Mouse (Mus musculus) limb, embryonic 11.5 days (tissue): Measurements from ENCODE around the gene Cmtr2. TPM values are rescaled to one million over a fixed set of nuclear protein-coding genes. Genes with fewer than 3 reads are reported as not detected.

Source experiments
- ATAC-seq: fragments of 200-750 bp; cut with Nextera tagmentation; 2 replicates; pipeline ENCODE4 v1.8.0; 2017; ENCODE audit warnings: low read depth; ENCODE audit not compliant: insufficient number of reproducible peaks, low FRiP score, low TSS enrichment
- DNase-seq: peaks from one replicate; pipeline ENCODE4 v3.0.0-alpha.2; 2015; ENCODE audit warnings: low spot score
- H3K27ac ChIP-seq: fragments of 300-500 bp; sonication (generic); replicated peaks from 2 replicates; pipeline ENCODE4 v1.5.1; 2014; ENCODE audit warnings: low read depth, mild to moderate bottlenecking, low read length
- H3K27me3 ChIP-seq: fragments of 300-500 bp; sonication (generic); 2 replicates; pipeline ENCODE4 v1.6.1; 2014; ENCODE audit warnings: mild to moderate bottlenecking, low read length, mixed read lengths; ENCODE audit not compliant: control insufficient read depth, insufficient read depth
- H3K36me3 ChIP-seq: fragments of 300-500 bp; sonication (generic); 2 replicates; pipeline ENCODE4 v1.6.1; 2014; ENCODE audit warnings: mild to moderate bottlenecking, low read length, moderate library complexity, mixed read lengths; ENCODE audit not compliant: control insufficient read depth, insufficient read depth
- H3K4me1 ChIP-seq: fragments of 300-500 bp; sonication (generic); 2 replicates; pipeline ENCODE4 v1.6.1; 2014; ENCODE audit warnings: low read length, mixed read lengths; ENCODE audit not compliant: control insufficient read depth, insufficient read depth
- H3K4me2 ChIP-seq: fragments of 300-500 bp; sonication (generic); 2 replicates; pipeline ENCODE4 v1.6.1; 2014; ENCODE audit warnings: low read depth, mild to moderate bottlenecking, moderate library complexity; ENCODE audit not compliant: severe bottlenecking
- H3K4me3 ChIP-seq: fragments of 300-500 bp; sonication (generic); 2 replicates; pipeline ENCODE4 v1.5.1; 2014; ENCODE audit warnings: low read depth, low read length
- H3K9ac ChIP-seq: fragments of 300-500 bp; sonication (generic); 2 replicates; pipeline ENCODE4 v1.6.1; 2014; ENCODE audit warnings: mild to moderate bottlenecking, low read length
- H3K9me3 ChIP-seq: fragments of 300-500 bp; sonication (generic); 2 replicates; pipeline ENCODE4 v1.6.1; 2016; ENCODE audit warnings: low read length; ENCODE audit not compliant: control insufficient read depth
- WGBS: fragments of 180-500 bp; shearing (Covaris S2); extraction: QIAGEN DNeasy Blood & Tissue Kit; methylation state at CpG from one replicate; pipeline ENCODE4 v1.1.7; 2014; 5-methylcytosine and 5-hydroxymethylcytosine counted together
- polyA plus RNA-seq: library from polyadenylated mRNA; unstranded; fragments of >200 nt; fragmentation: Nextera tagmentation; extraction: Ambion mirVana; gene quantifications from 2 replicates; pipeline ENCODE4 v1.2.1, GENCODE M21; 2014

Gene Cmtr2
- polyA plus RNA-seq, 1 experiment from 2014 or later, result 9.9 TPM

DNA sequence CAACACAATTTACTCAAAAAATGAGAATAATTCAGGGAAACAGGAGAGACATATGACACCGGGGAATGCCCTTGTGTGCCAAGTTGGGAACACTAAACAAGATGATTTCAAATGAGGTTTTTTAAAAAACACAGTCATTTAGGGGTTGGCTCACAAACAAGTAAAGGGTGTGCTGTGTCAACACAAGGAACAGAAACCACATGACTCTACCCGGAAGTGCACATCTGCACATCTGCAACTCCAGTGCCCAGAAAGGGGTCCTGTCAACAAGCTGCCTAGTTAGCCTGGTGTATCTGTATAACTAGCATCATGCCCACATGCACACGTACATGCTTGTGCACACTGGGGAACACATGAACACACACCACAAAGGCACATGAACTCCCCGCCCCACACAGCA lies 29.9 kb upstream of the Cmtr2 start:
- no peak overlapping the region for H3K4me2 ChIP-seq
- no peak overlapping the region for H3K27ac ChIP-seq
- H3K36me3 ChIP-seq, result no peaks in the 10 kb centered on the region
- no peak overlapping the region for H3K9ac ChIP-seq
- H3K4me1 ChIP-seq, result peaks cover 3% of the 10 kb centered on the region; the same call in 1 of the 2 replicates
- H3K27me3 ChIP-seq, result no peaks in the 10 kb centered on the region
- 88% methylated on average over 4 of the region's 4 CpGs for WGBS
- H3K9me3 ChIP-seq, result no peaks in the 10 kb centered on the region
- no peak overlapping the region for H3K4me3 ChIP-seq
- ATAC-seq (no peak), DNase-seq (no peak)

DNA sequence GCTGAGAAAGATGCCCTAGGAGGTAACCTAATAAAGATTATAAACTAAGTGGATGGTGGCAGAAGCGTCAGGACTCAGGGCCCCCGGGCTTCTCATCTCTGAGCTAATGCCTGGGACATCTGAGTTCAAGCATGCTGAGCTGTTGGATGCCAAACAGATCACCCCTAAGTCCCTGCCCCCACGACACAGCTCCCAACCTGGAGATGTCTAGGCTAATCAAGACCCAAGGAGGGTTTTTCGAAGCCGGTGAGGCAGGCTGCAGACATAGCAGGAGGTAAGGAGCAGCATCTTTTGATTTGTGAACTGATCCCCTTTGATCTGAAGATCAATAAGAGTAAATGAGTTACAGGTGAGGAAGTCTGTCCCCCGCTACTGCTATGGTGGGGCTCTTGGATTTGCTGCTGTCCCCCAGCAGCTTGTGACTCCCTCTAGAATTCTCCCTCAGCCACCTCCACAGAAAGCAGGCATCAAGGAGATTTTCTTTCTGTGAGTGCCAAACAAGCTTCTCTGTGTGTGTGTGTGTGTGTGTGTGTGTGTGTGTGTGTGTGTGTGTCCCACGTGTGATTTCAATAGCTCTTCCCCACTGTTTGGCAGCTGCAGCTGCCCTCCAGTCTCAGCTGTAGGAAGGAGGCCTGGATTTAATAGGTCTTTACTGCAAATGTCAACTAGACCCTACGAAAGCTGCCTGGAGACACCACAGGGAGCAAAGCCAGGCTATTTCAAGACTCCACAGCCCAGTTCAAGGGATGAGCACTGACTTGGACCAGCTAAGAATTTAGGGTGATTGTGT lies 26.3 kb upstream of the Cmtr2 start:
- H3K36me3 ChIP-seq, result no peaks in the 10 kb centered on the region
- WGBS, result 6% methylated on average over 8 of the region's 8 CpGs
- no peak for DNase-seq

DNA sequence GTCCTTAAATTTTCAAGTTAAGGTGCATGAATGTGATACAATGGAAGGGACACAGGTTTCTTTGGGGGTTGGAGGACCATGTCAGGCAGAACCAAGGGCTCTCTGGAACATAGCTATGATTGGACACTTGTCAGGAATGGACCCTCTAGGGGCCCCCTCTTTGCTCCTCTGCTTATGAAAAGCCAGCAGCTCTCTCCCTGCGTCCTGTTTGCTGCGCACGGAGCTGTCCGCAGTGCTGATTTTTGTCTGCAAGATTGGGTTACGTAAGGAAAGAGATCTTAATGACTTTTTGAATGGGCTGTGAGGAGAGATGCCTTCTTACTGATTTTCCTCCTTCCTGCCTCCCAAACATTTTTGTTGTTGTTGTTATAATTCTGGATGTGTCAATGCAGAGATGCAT lies 18.8 kb upstream of the Cmtr2 start:
- Histone ChIP-seq H3K27ac (no peak overlapping the region), H3K27me3 (no peaks in the 10 kb centered on the region), H3K9ac (no peak overlapping the region), H3K4me2 (no peak overlapping the region), H3K4me3 (no peak overlapping the region), H3K36me3 (no peaks in the 10 kb centered on the region), H3K9me3 (no peaks in the 10 kb centered on the region), H3K4me1 (no peaks in the 10 kb centered on the region)
- ATAC-seq (no peak), DNase-seq (peak; percentile 86)
- WGBS, result under 1% methylated on average over 5 of the region's 5 CpGs

More for the DNA sequence above, 26.3 kb upstream of the Cmtr2 start:
- Histone ChIP-seq H3K4me1 (peaks cover 3% of the 10 kb centered on the region; the same call in 1 of the 2 replicates), H3K27me3 (no peaks in the 10 kb centered on the region), H3K9me3 (no peaks in the 10 kb centered on the region), H3K4me3 (no peak overlapping the region), H3K4me2 (no peak overlapping the region), H3K27ac (no peak overlapping the region), H3K9ac (no peak overlapping the region)
- ATAC-seq, result no peak

DNA sequence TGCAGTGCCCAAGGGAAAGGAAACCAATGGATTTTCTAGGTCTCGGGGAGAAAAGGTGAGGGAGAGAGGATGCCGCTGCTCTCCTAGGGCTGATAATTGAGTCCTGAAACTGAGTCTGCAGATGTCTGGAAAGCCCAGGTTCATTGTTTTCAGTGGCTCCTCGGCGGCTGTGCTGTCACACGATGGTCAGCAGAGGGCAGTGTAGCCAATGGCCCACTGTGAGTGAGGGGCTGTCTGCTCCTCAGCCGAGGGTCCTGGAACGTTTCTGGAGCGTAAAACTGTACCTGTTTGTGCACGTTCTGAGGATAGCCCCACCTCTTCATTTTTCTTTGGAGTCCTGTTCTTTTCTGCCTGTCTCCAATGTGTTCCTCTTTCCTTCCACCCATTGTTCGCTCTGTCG lies 13.7 kb upstream of the Cmtr2 start:
- no peak for ATAC-seq
- Histone ChIP-seq H3K27me3 (no peaks in the 10 kb centered on the region), H3K4me1 (no peaks in the 10 kb centered on the region), H3K4me2 (no peak overlapping the region), H3K9ac (no peak overlapping the region), H3K4me3 (no peak overlapping the region), H3K36me3 (no peaks in the 10 kb centered on the region), H3K9me3 (no peaks in the 10 kb centered on the region), H3K27ac (no peak overlapping the region)
- WGBS, result 34% methylated on average over 11 of the region's 11 CpGs
- peak; percentile 79 for DNase-seq

DNA sequence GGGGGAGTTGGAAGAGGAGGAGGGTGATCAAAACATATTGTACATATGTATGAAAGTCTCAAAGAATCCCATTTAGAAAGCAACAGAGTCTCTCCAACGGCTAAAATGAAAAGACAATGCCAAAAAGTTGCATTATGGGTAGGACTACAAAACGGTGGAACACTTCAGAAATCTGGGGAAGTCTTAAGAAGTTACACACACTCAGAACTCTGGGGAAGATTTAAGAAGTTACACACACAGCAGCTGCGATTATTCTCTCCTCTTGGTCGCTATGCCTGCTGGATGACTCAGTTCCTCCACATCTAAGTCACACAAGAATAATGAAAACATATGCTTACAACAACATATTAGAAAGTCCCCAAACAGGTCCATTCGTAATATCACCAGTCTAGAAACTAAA lies 788 bp downstream of the Cmtr2 start:
- no peak for ATAC-seq
- peaks cover 4% of the 10 kb centered on the region for H3K36me3 ChIP-seq
- no peak overlapping the region for H3K27ac ChIP-seq
- no peak for DNase-seq
- no peaks in the 10 kb centered on the region for H3K27me3 ChIP-seq
- H3K4me1 ChIP-seq, result peaks cover 6% of the 10 kb centered on the region; the same call in 1 of the 2 replicates
- 84% methylated on average over 5 of the region's 5 CpGs for WGBS
- H3K4me2 ChIP-seq, result no peak overlapping the region
- H3K9ac ChIP-seq, result no peak overlapping the region
- no peak overlapping the region for H3K4me3 ChIP-seq
- H3K9me3 ChIP-seq, result no peaks in the 10 kb centered on the region

DNA sequence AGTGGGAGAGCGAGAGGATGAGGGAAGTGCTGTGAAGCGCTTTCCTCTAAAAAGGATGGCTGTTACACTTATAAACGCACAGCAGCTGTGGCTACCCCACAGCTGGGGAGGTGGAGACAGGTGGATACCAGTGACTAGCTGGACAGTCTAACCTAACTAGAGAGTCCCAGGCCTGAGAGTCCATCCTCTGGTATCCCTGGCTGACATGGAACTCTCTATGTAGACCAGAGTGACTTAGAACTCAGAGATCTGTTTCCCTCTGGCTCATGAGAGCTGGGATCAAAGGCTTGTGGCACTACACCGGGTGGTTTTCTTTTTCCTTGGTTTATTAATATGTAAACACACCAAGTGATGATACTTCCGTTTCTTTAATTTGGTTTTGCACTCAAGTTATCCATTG lies 1.7 kb downstream of the Cmtr2 start:
- DNase-seq (peak; percentile 22), ATAC-seq (0 out of 2 replicates have a peak, but pooled peaks have one; percentile 12)
- Histone ChIP-seq H3K27ac (no peak overlapping the region), H3K36me3 (peaks cover 13% of the 10 kb centered on the region), H3K4me3 (peak overlapping the region; percentile 50), H3K4me1 (peaks cover 6% of the 10 kb centered on the region; the same call in 1 of the 2 replicates), H3K9me3 (no peaks in the 10 kb centered on the region), H3K4me2 (peak overlapping the region; percentile 71), H3K9ac (no peak overlapping the region), H3K27me3 (no peaks in the 10 kb centered on the region)
- 37% methylated on average over 5 of the region's 5 CpGs for WGBS

DNA sequence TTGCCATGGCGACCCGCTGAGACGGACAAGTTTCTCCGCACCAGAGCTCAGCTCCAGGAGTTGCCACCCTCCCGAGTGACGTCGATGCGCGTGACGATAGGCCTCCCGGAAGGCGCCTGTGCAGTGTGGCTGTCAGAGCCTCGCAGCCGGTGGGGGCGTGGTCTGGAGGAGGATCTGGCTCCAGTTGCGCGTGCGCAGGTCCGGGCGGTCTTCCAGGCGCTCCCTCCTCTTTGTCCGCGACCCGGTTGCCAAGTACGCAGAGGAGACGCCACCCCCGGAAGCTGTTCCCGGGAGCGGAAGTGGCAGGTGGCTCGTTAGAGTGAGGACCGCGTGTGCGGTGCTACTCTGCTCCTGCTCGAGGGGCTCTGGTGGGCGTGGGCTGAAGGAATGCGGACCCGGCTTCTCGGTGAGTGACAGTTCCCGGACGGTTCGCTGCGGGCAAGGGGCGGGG lies 2.2 kb downstream of the Cmtr2 start:
- H3K9ac ChIP-seq, result peak overlapping the region; percentile 43; the same call in 1 of the 2 replicates
- peaks cover 16% of the 10 kb centered on the region for H3K36me3 ChIP-seq
- no peak overlapping the region for H3K27ac ChIP-seq
- H3K4me2 ChIP-seq, result peak overlapping the region; percentile 71
- H3K9me3 ChIP-seq, result no peaks in the 10 kb centered on the region
- H3K27me3 ChIP-seq, result no peaks in the 10 kb centered on the region
- H3K4me1 ChIP-seq, result peaks cover 6% of the 10 kb centered on the region; the same call in 1 of the 2 replicates
- peak overlapping the region; percentile 50 for H3K4me3 ChIP-seq
- DNase-seq (peak; percentile 99), ATAC-seq (peak; percentile 99)
- WGBS, result under 1% methylated on average over 43 of the region's 43 CpGs

DNA sequence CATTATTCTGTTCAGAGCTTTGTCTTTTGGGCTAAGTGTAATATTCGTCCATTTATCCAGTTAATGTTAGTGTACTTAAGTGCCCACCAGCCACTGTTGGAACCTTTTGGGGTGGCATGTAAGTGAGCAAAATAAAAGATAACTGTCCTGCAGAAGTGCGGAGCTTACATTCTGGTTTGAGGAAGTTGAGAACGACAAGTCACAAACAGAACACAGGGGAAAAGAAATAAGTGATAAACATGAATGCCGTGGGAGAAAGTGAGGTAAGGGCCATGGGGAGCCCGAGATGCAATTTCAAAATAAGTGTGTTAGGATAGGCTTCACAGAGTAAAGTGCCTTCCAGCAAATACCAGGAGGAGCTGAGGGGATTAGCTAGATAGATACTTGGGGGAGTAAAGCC lies 3.0 kb downstream of the Cmtr2 start:
- Histone ChIP-seq H3K4me3 (peak overlapping the region; percentile 50), H3K9ac (no peak overlapping the region), H3K27ac (no peak overlapping the region), H3K4me2 (peak overlapping the region; percentile 71; the same call in 1 of the 2 replicates), H3K4me1 (peaks cover 6% of the 10 kb centered on the region; the same call in 1 of the 2 replicates), H3K36me3 (peaks cover 17% of the 10 kb centered on the region), H3K9me3 (no peaks in the 10 kb centered on the region), H3K27me3 (no peaks in the 10 kb centered on the region)
- DNase-seq, result no peak
- 81% methylated on average over 5 of the region's 5 CpGs for whole genome bisulfite sequencing
- no peak for ATAC-seq
